Mouse (Mus musculus) ES-Bruce4 (cell line): ENCODE results near the gene Icam2. TPM values are rescaled to one million over a fixed set of nuclear protein-coding genes. Genes with fewer than 3 reads are reported as not detected.

Experiments used
- H3K27ac ChIP-seq: 2 replicates; pipeline ENCODE4 v1.5.1; 2012; ENCODE audit warnings: low read length, inconsistent platforms; ENCODE audit not compliant: insufficient read depth
- H3K27me3 ChIP-seq: 2 replicates; pipeline ENCODE4 v1.6.1; 2012; ENCODE audit warnings: mild to moderate bottlenecking, low read length, inconsistent platforms; ENCODE audit not compliant: control insufficient read depth, poor library complexity, insufficient read depth, severe bottlenecking
- H3K36me3 ChIP-seq: 2 replicates; pipeline ENCODE4 v1.6.1; 2012; ENCODE audit warnings: inconsistent platforms, mild to moderate bottlenecking, low read length, moderate library complexity; ENCODE audit not compliant: control insufficient read depth, poor library complexity, insufficient read depth, severe bottlenecking
- H3K4me1 ChIP-seq: one replicate; pipeline ENCODE4 v1.8.1; 2011; ENCODE audit warnings: low read length; ENCODE audit not compliant: control insufficient read depth, insufficient read depth
- H3K4me3 ChIP-seq: 2 replicates; pipeline ENCODE4 v1.5.1; 2011; ENCODE audit warnings: low read depth, mild to moderate bottlenecking, low read length
- H3K9ac ChIP-seq: 2 replicates; pipeline ENCODE4 v1.6.1; 2012; ENCODE audit warnings: low read depth, mild to moderate bottlenecking, inconsistent platforms; ENCODE audit not compliant: poor library complexity, severe bottlenecking
- H3K9me3 ChIP-seq: replicated peaks from 2 replicates; pipeline ENCODE4 v1.6.1; 2012; ENCODE audit warnings: mild to moderate bottlenecking, low read length, inconsistent platforms; ENCODE audit not compliant: control insufficient read depth, poor library complexity, insufficient read depth, severe bottlenecking
- CTCF ChIP-seq: IDR thresholded peaks from one replicate; pipeline ENCODE4 v1.8.1; 2011; ENCODE audit warnings: low read depth, low read length
- EP300 ChIP-seq: IDR thresholded peaks from 2 replicates; pipeline ENCODE4 v1.6.1; 2011; ENCODE audit warnings: low read depth, low read length; ENCODE audit not compliant: insufficient read depth
- POLR2A ChIP-seq: IDR thresholded peaks from one replicate; pipeline ENCODE4 v1.8.1; 2011; ENCODE audit warnings: low read length; ENCODE audit not compliant: insufficient read depth
- polyA plus RNA-seq: library from polyadenylated mRNA; stranded (reverse); fragments of >200 nt; gene quantifications from 2 replicates; pipeline ENCODE4 v1.2.4, GENCODE M21; 2011; ENCODE audit warnings: low read depth; ENCODE audit not compliant: missing spikeins, insufficient read depth, insufficient read length

Gene Icam2
- polyA plus RNA-seq, 1 experiment, result not detected

GRCm38 (mm10) chr11:106364712-106365111, 23.2 kb downstream of the Icam2 start:
- Histone ChIP-seq H3K27ac (no peak overlapping the region), H3K4me1 (no peaks in the 10 kb centered on the region), H3K9me3 (no peaks in the 10 kb centered on the region), H3K4me3 (no peak overlapping the region), H3K9ac (no peak overlapping the region), H3K36me3 (no peaks in the 10 kb centered on the region), H3K27me3 (no peaks in the 10 kb centered on the region)
- no peak for TF ChIP-seq EP300
- TF ChIP-seq CTCF, result no peak
- TF ChIP-seq POLR2A, result no peak

- H3K4me1 ChIP-seq, result no peaks in the 10 kb centered on the region
- H3K9me3 ChIP-seq, result no peaks in the 10 kb centered on the region
- no peak overlapping the region for H3K27ac ChIP-seq
- H3K9ac ChIP-seq, result no peak overlapping the region
- H3K27me3 ChIP-seq, result no peaks in the 10 kb centered on the region
- TF ChIP-seq CTCF (peak; percentile 66), EP300 (no peak), POLR2A (no peak)
- no peak overlapping the region for H3K4me3 ChIP-seq
- H3K36me3 ChIP-seq, result no peaks in the 10 kb centered on the region
Measured at GRCm38 (mm10) chr11:106359350-106359749, 28.5 kb downstream of the Icam2 start.

- H3K4me3 ChIP-seq, result no peak overlapping the region
- H3K4me1 ChIP-seq, result no peaks in the 10 kb centered on the region
- no peaks in the 10 kb centered on the region for H3K36me3 ChIP-seq
- TF ChIP-seq CTCF (no peak), EP300 (no peak), POLR2A (no peak)
- no peaks in the 10 kb centered on the region for H3K9me3 ChIP-seq
- H3K27ac ChIP-seq, result no peak overlapping the region
- H3K9ac ChIP-seq, result no peak overlapping the region
- no peaks in the 10 kb centered on the region for H3K27me3 ChIP-seq
Measured at GRCm38 (mm10) chr11:106355382-106356128, 32.3 kb downstream of the Icam2 start.

GRCm38 (mm10) chr11:106354181-106354580, 33.7 kb downstream of the Icam2 start:
- H3K4me3 ChIP-seq, result no peak overlapping the region
- H3K9me3 ChIP-seq, result no peaks in the 10 kb centered on the region
- H3K27me3 ChIP-seq, result no peaks in the 10 kb centered on the region
- no peak overlapping the region for H3K9ac ChIP-seq
- no peak overlapping the region for H3K27ac ChIP-seq
- H3K36me3 ChIP-seq, result no peaks in the 10 kb centered on the region
- H3K4me1 ChIP-seq, result no peaks in the 10 kb centered on the region
- TF ChIP-seq CTCF, result no peak
- TF ChIP-seq EP300, result no peak
- no peak for TF ChIP-seq POLR2A

- Histone ChIP-seq H3K36me3 (no peaks in the 10 kb centered on the region), H3K9me3 (no peaks in the 10 kb centered on the region), H3K4me1 (no peaks in the 10 kb centered on the region), H3K27me3 (no peaks in the 10 kb centered on the region), H3K27ac (no peak within 1 kb of the TSS), H3K4me3 (no peak within 1 kb of the TSS), H3K9ac (no peak within 1 kb of the TSS)
- no peak for TF ChIP-seq POLR2A
- no peak for TF ChIP-seq CTCF
- no peak for TF ChIP-seq EP300
Measured at GRCm38 (mm10) chr11:106353188-106353587, 34.7 kb downstream of the Icam2 start, which contains the start of gene Scn4a. Scn4a (minus strand) TSS chr11:106353288.

GRCm38 (mm10) chr11:106351941-106352340, 35.9 kb downstream of the Icam2 start:
- Histone ChIP-seq H3K27ac (no peak overlapping the region), H3K27me3 (no peaks in the 10 kb centered on the region), H3K36me3 (no peaks in the 10 kb centered on the region), H3K9ac (no peak overlapping the region), H3K9me3 (no peaks in the 10 kb centered on the region), H3K4me1 (no peaks in the 10 kb centered on the region), H3K4me3 (no peak overlapping the region)
- TF ChIP-seq EP300 (no peak), CTCF (no peak), POLR2A (no peak)
